Mouse (Mus musculus) hindbrain, embryonic 15.5 days (tissue): Measurements from ENCODE around the gene Mfsd4a. TPM values are rescaled to one million over a fixed set of nuclear protein-coding genes. Genes with fewer than 3 reads are reported as not detected.

ENCODE experiments used
- ATAC-seq: fragments of 200-750 bp; cut with Nextera tagmentation; 2 replicates; pipeline ENCODE4 v1.8.0; 2017; ENCODE audit warnings: low read depth, moderate number of reproducible peaks, moderate TSS enrichment; ENCODE audit not compliant: low FRiP score
- H3K27ac ChIP-seq: fragments of 300-500 bp; sonication (generic); replicated peaks from 2 replicates; pipeline ENCODE4 v1.5.1; 2015; ENCODE audit warnings: mild to moderate bottlenecking, inconsistent platforms
- H3K27me3 ChIP-seq: fragments of 300-500 bp; sonication (generic); 2 replicates; pipeline ENCODE4 v1.6.1; 2015; ENCODE audit warnings: control low read depth, inconsistent platforms
- H3K36me3 ChIP-seq: fragments of 300-500 bp; sonication (generic); 2 replicates; pipeline ENCODE4 v1.6.1; 2015; ENCODE audit warnings: control low read depth, inconsistent platforms
- H3K4me1 ChIP-seq: fragments of 300-500 bp; sonication (generic); replicated peaks from 2 replicates; pipeline ENCODE4 v1.6.1; 2015; ENCODE audit warnings: control low read depth, inconsistent platforms
- H3K4me2 ChIP-seq: fragments of 300-500 bp; sonication (generic); 2 replicates; pipeline ENCODE4 v1.6.1; 2015; ENCODE audit warnings: moderate library complexity, mild to moderate bottlenecking, inconsistent platforms
- H3K4me3 ChIP-seq: fragments of 300-500 bp; sonication (generic); 2 replicates; pipeline ENCODE4 v1.5.1; 2015; ENCODE audit warnings: mild to moderate bottlenecking, inconsistent platforms
- H3K9ac ChIP-seq: fragments of 300-500 bp; sonication (generic); 2 replicates; pipeline ENCODE4 v1.6.1; 2015; ENCODE audit warnings: inconsistent platforms
- H3K9me3 ChIP-seq: fragments of 300-500 bp; sonication (generic); 2 replicates; pipeline ENCODE4 v1.6.1; 2016; ENCODE audit warnings: control low read depth, inconsistent platforms
- WGBS: fragments of 180-500 bp; shearing (Covaris S2); methylation state at CpG from one replicate; pipeline ENCODE4 v1.1.7; 2015; 5-methylcytosine and 5-hydroxymethylcytosine counted together
- polyA plus RNA-seq: library from polyadenylated mRNA; unstranded; fragments of >200 nt; fragmentation: Nextera tagmentation; extraction: Ambion mirVana; gene quantifications from 2 replicates; pipeline ENCODE4 v1.2.1, GENCODE M21; 2015

Gene Mfsd4a
- polyA plus RNA-seq, 1 experiment from 2014 or later = 7.3 TPM

- no peaks in the 10 kb centered on the region for H3K9me3 ChIP-seq
- H3K4me2 ChIP-seq = no peak overlapping the region
- H3K4me1 ChIP-seq = no peaks in the 10 kb centered on the region
- no peak overlapping the region for H3K4me3 ChIP-seq
- 92% methylated on average over 4 of the region's 4 CpGs for WGBS
- ATAC-seq = no peak
- H3K36me3 ChIP-seq = no peaks in the 10 kb centered on the region
- H3K27me3 ChIP-seq = no peaks in the 10 kb centered on the region
- no peak overlapping the region for H3K27ac ChIP-seq
- H3K9ac ChIP-seq = no peak overlapping the region
Observed at GRCm38 (mm10) chr1:132093269-132093668, 25.4 kb upstream of the Mfsd4a start.

GRCm38 (mm10) chr1:132090266-132090665 lies 22.4 kb upstream of the Mfsd4a start:
- Histone ChIP-seq H3K9ac (no peak overlapping the region), H3K4me1 (no peaks in the 10 kb centered on the region), H3K27ac (no peak overlapping the region), H3K4me2 (no peak overlapping the region), H3K4me3 (no peak overlapping the region), H3K36me3 (no peaks in the 10 kb centered on the region), H3K9me3 (no peaks in the 10 kb centered on the region), H3K27me3 (no peaks in the 10 kb centered on the region)
- WGBS = 82% methylated on average over 4 of the region's 4 CpGs
- no peak for ATAC-seq

DNA sequence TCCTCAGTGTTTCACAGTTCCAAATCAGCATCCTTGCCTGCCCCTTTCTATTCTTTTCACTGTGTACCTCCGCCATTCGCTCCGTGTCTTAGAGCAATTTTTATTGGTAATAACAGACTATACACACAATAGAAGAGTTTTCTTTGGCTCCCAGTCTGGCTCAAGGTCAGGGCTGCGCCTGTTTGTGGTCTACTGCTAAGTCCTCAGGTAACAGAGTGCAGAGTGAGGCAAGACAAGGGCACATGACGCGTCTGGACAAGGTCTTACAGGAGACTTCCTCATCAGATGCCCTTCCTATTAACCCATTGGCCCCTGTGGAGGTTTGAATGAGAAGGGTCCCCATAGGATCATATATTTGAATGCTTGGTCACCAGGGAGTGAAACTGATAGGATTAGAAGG lies 21.9 kb upstream of the Mfsd4a start:
- H3K4me1 ChIP-seq = no peaks in the 10 kb centered on the region
- no peak overlapping the region for H3K4me2 ChIP-seq
- no peak overlapping the region for H3K9ac ChIP-seq
- no peaks in the 10 kb centered on the region for H3K36me3 ChIP-seq
- H3K27me3 ChIP-seq = no peaks in the 10 kb centered on the region
- no peak overlapping the region for H3K27ac ChIP-seq
- ATAC-seq = no peak
- WGBS = 90% methylated on average over 6 of the region's 6 CpGs
- no peak overlapping the region for H3K4me3 ChIP-seq
- no peaks in the 10 kb centered on the region for H3K9me3 ChIP-seq

DNA sequence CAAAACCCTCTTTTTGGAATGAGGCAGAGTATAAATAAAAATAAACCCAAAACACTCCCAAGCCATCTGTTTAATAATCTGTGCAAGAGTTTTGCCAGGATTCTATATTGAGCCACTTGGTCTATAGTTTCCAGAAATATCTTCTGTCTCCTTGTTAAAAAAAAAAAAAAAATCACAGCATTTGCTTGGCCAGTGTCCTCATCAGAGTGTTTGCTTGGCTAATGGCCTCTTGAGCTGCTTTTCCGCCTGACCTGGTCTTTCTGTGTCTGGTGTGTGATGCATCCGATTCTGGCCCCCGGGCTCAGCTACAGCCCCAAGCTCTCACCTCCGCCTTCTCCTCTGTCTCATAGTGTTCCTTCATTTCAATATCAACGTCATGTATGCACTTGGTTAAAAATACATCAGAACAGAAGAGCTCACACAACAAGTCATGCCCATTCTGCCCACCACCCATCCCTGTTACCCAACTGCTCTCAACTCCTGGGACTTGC lies 20.4 kb upstream of the Mfsd4a start:
- Histone ChIP-seq H3K4me1 (no peaks in the 10 kb centered on the region), H3K4me3 (no peak overlapping the region), H3K9me3 (no peaks in the 10 kb centered on the region), H3K9ac (no peak overlapping the region), H3K36me3 (no peaks in the 10 kb centered on the region), H3K27ac (no peak overlapping the region), H3K27me3 (no peaks in the 10 kb centered on the region), H3K4me2 (no peak overlapping the region)
- 87% methylated on average over 5 of the region's 5 CpGs for WGBS
- ATAC-seq = no peak

DNA sequence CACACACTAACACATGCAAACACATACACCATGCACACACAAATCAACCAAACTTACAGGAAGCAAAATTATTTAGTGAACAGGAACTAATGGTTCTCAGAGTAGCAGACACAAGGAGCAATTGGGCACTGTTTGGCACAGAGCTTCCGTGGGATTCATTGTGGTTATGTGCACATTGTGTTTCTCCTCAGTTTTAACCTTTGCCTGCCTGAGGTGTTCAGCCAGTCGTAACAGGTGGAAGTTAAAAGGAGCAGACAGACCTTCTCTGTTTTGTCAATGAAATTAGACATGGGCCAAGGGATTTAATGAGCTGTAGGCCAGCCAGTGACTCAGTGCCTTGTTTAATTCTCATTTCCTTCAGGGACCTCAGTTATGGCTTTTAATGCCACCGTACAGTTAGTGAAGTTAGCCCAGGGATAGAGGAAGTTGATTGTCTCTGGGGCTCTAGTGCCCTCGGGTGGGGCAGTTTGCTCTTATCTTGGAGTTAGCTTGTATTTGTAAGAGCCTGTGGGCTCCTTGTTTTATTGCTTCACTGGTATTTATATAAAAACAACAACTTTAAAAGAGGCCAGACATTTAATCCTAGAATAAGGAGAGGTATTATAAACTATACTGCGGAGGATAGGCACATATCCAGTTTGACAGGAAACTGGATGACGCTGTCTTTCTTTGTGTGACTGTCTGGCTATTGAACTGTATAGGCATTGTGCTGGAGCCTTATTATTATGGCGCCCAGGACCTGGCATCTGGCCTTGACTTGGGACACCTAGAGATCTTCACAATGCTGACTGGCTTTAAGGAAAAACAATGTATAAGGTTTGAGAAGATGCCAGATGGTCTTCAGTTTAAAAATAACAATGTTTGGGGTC lies 17.6 kb upstream of the Mfsd4a start:
- Histone ChIP-seq H3K4me1 (no peaks in the 10 kb centered on the region), H3K9me3 (0 out of 2 replicates have a peak, but pooled peaks cover 3% of the 10 kb centered on the region), H3K9ac (no peak overlapping the region), H3K4me2 (no peak overlapping the region), H3K27me3 (no peaks in the 10 kb centered on the region), H3K36me3 (no peaks in the 10 kb centered on the region), H3K27ac (no peak overlapping the region), H3K4me3 (no peak overlapping the region)
- ATAC-seq = no peak
- 68% methylated on average over 7 of the region's 7 CpGs for WGBS

DNA sequence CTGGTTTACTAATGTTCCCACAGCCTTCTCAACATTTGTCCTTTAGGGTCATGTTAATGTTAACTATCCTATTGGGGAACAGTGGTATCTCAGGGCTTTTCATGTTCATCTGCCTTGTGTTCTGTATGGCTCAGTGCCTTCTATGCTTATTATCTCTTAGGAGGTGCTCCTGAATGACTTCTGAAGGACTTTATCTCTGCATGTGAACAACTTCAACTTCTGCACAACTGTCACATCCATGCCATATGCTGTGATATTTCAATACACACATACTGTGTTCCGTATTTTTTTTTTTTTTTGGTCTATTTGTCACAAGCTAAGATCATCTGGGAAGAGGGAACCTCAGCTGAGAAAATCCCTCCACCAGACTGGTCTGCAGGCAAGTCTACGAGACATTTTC lies 10.6 kb upstream of the Mfsd4a start:
- no peak for ATAC-seq
- no peak overlapping the region for H3K4me3 ChIP-seq
- WGBS = 86% methylated on average over 2 of the region's 2 CpGs

DNA sequence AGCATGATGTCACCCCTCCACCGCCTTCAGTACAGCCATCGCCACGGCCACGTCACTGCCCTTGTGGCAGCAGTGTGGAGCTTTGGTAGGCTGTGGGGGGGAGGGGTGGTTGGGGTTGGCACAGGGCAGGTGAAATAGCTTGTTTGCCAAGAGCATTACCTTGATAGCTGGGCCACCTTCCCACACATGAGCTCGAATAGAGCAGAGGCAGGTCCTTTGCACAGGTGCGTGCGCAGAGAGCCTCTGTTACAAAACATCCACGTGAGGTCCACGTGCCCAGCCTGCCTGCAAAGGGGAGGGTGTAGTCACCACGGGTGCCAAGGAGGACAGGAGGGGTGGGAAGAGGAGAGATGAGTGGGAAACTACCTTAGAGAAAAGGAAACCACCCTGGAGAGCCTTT lies 7.7 kb upstream of the Mfsd4a start:
- H3K27me3 ChIP-seq = no peaks in the 10 kb centered on the region
- H3K27ac ChIP-seq = no peak overlapping the region
- H3K9me3 ChIP-seq = no peaks in the 10 kb centered on the region
- no peaks in the 10 kb centered on the region for H3K36me3 ChIP-seq
- ATAC-seq = no peak
- H3K4me1 ChIP-seq = no peaks in the 10 kb centered on the region
- 88% methylated on average over 10 of the region's 10 CpGs for WGBS
- no peak overlapping the region for H3K4me3 ChIP-seq
- H3K9ac ChIP-seq = no peak overlapping the region
- no peak overlapping the region for H3K4me2 ChIP-seq

More for the DNA sequence above, 10.6 kb upstream of the Mfsd4a start:
- no peak overlapping the region for H3K27ac ChIP-seq
- H3K9ac ChIP-seq = no peak overlapping the region
- no peak overlapping the region for H3K4me2 ChIP-seq
- no peaks in the 10 kb centered on the region for H3K36me3 ChIP-seq
- no peaks in the 10 kb centered on the region for H3K27me3 ChIP-seq
- no peaks in the 10 kb centered on the region for H3K4me1 ChIP-seq
- H3K9me3 ChIP-seq = 0 out of 2 replicates have a peak, but pooled peaks cover 3% of the 10 kb centered on the region

GRCm38 (mm10) chr1:132070659-132071058 lies 2.8 kb upstream of the Mfsd4a start:
- Histone ChIP-seq H3K27me3 (peaks cover 25% of the 10 kb centered on the region), H3K4me3 (no peak overlapping the region), H3K4me1 (peaks cover 14% of the 10 kb centered on the region), H3K9ac (no peak overlapping the region), H3K9me3 (no peaks in the 10 kb centered on the region), H3K36me3 (no peaks in the 10 kb centered on the region), H3K27ac (no peak overlapping the region), H3K4me2 (no peak overlapping the region)
- no peak for ATAC-seq
- WGBS = 94% methylated on average over 3 of the region's 3 CpGs

- Histone ChIP-seq H3K27me3 (peaks cover 25% of the 10 kb centered on the region), H3K27ac (no peak overlapping the region), H3K9ac (no peak overlapping the region), H3K4me2 (no peak overlapping the region), H3K36me3 (no peaks in the 10 kb centered on the region), H3K4me1 (peaks cover 14% of the 10 kb centered on the region), H3K9me3 (no peaks in the 10 kb centered on the region), H3K4me3 (no peak overlapping the region)
- WGBS = 85% methylated on average over 8 of the region's 8 CpGs
- no peak for ATAC-seq
Observed at GRCm38 (mm10) chr1:132069436-132069835, 1.6 kb upstream of the Mfsd4a start.

GRCm38 (mm10) chr1:132065475-132066172 lies 2.2 kb downstream of the Mfsd4a start:
- 80% methylated on average over 8 of the region's 8 CpGs for WGBS
- peaks cover 25% of the 10 kb centered on the region for H3K27me3 ChIP-seq

GRCm38 (mm10) chr1:132065001-132065400 lies 2.9 kb downstream of the Mfsd4a start:
- H3K27ac ChIP-seq = no peak overlapping the region
- 50% methylated on average over 1 of the region's 1 CpGs for WGBS
- peaks cover 14% of the 10 kb centered on the region for H3K4me1 ChIP-seq
- H3K27me3 ChIP-seq = peaks cover 25% of the 10 kb centered on the region
- H3K36me3 ChIP-seq = no peaks in the 10 kb centered on the region
- ATAC-seq = no peak
- no peak overlapping the region for H3K4me3 ChIP-seq
- H3K4me2 ChIP-seq = no peak overlapping the region
- no peaks in the 10 kb centered on the region for H3K9me3 ChIP-seq
- no peak overlapping the region for H3K9ac ChIP-seq

More at GRCm38 (mm10) chr1:132065475-132066172, 2.2 kb downstream of the Mfsd4a start:
- Histone ChIP-seq H3K4me2 (no peak overlapping the region), H3K9ac (no peak overlapping the region), H3K9me3 (no peaks in the 10 kb centered on the region), H3K4me1 (peaks cover 14% of the 10 kb centered on the region), H3K4me3 (no peak overlapping the region), H3K27ac (no peak overlapping the region), H3K36me3 (no peaks in the 10 kb centered on the region)
- no peak for ATAC-seq

- Histone ChIP-seq H3K4me1 (peaks cover 11% of the 10 kb centered on the region), H3K9me3 (no peaks in the 10 kb centered on the region), H3K4me3 (no peak overlapping the region), H3K27me3 (peaks cover 12% of the 10 kb centered on the region), H3K9ac (no peak overlapping the region), H3K27ac (no peak overlapping the region), H3K36me3 (no peaks in the 10 kb centered on the region), H3K4me2 (no peak overlapping the region)
- no peak for ATAC-seq
- 88% methylated on average over 4 of the region's 4 CpGs for WGBS
Observed at GRCm38 (mm10) chr1:132063096-132063495, 4.8 kb downstream of the Mfsd4a start.
